Mouse (Mus musculus): ENCODE results near the gene Smarcd3. TPM values are rescaled to one million over a fixed set of nuclear protein-coding genes. Genes with fewer than 3 reads are reported as not detected.

The Smarcd3 gene
- 10 to 100 TPM; 56.8 to 62.6 (median 60.6) TPM for total RNA-seq (2022)

DNA sequence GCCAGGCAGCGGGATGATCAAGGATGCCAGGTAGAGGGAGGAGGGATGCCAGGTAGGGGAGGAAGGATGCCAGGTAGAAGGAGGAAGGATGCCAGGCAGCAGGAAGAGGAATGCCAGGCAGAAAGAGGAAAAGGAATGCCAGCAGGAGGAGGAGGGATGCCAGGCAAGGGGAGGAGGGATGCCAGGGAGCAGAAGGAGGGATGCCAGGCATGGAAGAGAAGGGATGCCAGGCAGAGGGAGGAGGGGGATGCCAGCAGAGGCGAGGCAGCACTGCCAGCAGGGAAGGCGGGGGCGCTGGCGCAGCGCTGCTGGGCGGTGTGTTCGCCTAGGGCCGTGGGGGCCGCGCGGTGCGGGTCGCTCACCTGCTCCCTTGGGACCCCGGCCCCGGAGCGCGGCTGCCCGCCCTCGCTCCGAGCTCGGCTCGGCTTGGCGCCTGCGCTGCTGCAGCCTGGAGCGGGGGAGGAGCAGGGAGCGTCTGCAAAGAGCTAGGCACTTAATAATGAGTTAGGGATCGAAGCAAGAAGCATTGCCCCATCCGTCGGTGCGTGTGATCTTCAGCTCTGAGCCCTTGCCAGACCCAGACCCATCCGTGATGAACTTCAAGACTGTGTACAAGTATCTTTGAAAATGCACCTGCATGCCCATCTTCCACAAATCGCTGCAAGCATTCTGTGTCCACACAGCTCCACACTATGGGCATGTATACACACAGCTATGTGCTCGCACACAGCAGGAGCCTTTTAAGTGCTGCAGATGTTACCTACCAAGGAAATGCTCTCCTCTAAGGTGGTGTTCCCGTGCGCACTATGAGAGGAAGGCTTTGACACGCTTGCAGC lies at the start of gene Smarcd3:
Gene Smarcd3 (minus strand): TSS at position 426 of the 836 bp plus-strand sequence.
- no peak for DNase-seq (ENCODE audit: low spot score)

DNA sequence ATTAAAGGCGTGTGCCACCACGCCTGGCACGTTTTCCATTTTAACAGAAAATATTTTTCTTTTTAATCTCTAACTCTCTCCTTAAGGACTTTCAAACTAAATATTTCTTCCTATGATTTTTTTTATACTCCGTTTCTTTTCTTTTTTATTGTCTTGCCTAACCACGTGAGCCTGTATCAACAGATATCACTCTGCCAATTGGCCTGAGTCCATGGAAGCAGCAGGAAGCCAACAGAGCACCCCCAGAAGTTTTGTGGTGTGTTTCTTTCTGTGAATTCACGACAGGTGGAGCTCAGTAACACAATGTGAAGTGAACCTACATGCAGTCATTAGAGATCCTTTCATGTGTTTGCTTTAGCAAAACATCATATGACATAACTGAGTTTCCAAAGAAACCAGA lies 37.2 kb upstream of the Smarcd3 start:
- no peak for DNase-seq (ENCODE audit: low spot score)

DNA sequence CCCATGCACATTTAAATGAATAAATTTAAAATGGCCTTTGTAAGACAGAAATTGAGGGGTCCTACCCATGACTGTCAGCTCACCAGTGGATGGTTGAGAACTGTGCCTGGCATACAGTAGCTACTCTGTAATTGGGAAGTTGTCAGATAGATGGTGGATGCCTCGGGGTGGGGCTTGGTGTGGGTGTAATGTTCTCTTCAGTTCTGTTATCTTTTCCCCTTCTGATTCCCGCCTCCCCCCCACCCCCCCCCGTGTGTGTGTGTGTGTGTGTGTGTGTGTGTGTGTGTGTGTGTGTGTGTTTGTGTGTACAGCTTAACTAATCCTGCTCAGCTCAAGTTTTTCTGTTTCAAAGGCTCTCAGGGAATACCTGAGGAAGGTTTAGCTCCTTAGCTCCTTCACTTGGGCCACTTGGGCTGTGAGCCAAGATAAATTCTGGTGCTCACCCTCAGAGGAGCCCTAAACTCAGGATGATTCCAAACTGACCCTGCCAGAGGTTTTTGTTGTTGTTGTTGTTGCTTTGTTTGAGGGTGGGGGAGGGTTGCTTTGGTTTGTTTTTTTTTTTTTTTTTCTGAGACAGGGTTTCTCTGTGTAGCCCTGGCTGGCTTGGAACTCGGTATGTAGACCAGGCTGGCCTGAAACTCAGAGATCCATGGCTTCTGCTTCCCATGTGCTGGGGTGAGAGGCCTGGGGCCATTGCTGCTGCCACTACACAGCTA lies 35.7 kb upstream of the Smarcd3 start:
- DNase-seq (ENCODE audit: low spot score) = no peak

DNA sequence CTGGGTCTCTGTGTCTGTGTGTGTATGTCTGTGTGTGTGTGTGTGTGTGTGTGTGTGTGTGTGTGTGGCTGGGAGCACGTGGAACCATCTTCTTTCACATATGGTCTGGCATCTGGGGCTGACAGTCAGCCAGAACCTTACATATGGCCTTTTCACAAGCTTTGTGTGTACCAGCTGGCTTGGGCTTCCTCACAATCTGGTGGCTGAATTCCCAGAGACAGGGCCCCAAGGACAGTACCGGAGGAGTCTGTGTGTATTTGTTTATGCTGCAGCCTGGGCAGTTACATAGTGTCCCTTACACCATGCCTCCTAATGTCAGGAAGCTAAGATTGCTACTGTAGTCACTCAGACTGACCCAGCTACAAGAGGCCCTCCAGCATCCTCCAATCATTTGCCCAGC lies 32.9 kb upstream of the Smarcd3 start:
- DNase-seq (ENCODE audit: low spot score) = no peak

DNA sequence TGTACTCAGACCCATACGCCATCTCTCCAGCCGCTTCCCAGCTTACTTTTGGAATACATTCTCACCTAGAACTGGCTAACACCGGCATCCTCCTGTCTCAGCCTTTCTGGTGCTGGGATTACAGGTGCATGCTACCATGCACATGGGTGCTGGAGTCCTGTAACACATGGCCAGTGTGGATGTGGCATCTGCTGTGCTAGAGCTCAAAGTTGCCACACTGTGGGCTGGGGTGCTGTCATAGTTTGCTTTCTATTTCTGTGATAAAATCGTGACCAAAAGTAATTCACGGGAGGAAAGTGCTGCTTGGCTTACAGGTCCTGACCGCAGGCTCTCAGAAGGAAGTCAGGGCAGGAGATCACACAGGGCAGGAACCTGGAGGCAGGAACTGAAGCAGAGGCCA lies 30.3 kb upstream of the Smarcd3 start:
- DNase-seq (ENCODE audit: low spot score) = no peak

DNA sequence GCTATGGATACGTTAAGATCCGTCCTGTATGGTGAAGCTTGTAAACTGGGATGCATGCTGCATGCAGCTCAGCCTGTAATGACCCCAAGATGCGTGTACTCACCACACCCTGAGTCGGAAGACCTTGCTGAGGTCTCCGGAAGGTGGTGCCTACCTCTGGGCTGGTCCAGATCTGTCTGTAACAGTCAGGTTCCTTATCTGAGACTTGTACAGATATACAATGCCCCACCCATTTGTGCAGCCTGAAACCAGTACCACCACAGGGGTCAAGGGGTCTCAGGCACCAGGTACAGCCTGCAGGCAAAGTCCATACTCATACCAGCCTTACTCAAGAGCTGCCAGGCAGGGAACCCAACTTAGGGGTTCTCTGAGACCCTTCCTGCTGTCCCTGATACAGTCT lies 28.6 kb upstream of the Smarcd3 start:
- DNase-seq (ENCODE audit: low spot score) = no peak

DNA sequence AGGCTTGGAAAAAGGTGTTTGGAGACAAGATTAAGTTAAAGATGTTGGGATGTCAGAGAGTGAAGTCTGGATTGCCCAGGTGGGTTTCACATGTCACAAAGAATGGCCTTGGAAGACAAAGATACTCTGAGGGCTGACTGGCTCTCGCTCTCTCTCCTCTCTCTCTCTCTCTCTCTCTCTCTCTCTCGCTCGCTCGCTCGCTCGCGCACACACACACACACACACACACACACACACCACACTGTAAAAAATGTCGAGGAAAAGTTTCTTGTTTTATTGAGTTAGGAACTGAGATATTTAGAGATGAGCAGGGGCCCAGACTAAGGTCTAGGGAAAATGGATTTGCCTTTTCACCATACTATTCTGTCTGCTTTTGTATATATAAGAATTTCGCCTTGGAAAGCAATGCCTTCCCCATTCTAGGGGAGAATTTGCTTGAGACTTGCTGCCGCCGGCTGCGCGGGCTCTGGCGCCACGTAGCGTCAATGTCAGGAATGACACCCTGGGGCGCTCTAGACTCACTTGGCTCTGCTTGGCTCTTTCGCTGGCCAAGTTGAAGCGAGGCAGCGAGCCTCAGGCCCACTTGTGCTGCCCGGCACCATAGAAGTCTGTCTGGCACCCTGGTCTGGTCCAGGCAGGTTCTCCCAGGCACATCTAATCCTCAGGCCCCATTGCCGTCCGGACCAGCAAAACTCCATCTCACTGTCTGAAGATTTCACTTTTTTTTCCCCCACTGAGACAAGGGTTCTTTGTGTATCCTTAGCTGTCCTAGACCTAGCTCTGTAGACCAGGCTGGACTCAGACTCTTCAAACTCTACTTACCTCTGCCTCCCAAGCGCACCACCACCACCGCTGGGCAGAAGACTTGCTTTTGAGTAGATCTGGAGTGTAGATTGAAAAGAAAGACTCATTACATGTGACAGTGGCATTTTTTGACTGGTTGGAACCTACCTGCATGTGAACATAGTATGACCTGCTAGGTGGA lies 27.8 kb upstream of the Smarcd3 start:
- DNase-seq (ENCODE audit: low spot score) = peak; percentile 80

DNA sequence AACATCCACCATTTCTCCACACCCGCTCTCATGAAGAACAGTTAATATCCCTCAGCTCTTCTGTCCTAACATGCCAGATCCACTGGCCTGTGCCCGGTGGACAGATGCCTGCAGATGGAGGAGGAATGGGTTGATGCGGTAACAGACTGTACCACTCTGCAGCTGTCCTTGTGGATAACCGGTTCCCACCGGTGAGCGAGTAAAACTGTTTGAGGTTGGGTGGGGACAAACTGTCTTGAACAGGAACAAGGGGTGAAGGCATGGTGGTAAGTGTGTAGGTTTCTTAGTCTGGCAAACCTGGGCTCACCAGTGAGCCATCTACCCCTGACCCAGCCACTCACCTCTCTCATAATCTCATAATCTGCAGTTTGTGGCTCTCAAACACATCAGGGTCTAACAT lies 27.1 kb upstream of the Smarcd3 start:
- no peak for DNase-seq (ENCODE audit: low spot score)

DNA sequence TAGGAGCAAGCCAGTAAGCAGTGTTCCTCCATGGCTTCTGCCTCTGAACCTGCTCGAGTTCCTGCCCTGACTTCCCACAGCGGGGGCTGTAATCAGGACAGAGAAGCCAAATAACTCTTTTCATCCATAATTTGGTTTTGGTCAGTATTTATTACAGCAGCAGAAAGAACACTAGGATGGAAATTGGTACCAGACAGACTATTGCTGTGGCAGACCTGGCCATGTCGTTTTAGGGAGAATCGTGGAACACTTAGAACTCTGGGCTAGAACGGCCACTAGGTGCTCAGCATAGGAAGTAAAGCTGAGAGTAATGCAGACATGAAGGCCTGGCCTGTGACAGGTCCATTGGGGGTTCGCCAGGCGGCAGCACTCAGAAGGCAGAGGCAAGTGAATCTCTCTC lies 25.5 kb upstream of the Smarcd3 start:
- no peak for DNase-seq (ENCODE audit: low spot score)

DNA sequence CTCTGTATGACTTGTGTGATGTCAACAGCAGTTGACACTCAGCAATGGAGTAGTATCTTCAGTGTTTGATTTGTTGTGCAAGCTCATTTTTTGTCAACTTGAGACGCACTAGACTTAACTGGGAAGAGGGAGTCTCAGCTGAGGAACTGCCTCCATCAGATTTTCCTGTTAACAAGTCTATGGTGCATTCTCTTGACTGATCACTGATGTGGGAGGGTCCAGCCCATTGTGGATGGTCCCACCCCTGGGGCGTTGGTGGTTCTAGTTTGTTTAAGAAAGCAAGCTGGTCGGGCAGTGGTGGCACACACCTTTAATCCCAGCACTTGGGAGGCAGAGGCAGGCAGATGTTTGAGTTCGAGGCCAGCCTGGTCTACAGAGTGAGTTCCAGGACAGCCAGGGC lies 25.0 kb upstream of the Smarcd3 start:
- DNase-seq (ENCODE audit: low spot score) = no peak

DNA sequence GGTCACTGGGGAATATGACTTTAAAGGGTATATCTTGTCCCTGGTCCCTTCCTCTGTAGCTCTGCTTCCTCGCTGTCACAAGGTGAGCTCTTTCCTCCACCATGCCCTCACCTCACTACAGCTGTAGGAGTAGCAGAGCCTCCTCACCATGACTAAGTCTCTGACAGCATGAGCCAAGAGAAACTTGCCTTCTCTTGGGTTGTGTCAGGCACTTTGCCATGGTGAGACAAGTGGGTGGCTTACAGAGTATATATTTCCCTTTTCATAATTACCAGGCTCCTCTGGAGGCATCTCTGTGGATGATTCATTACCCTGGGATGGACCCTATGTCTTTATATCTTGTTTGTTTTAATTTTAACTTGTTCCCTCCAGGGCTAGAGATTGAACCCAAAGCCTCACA lies 21.2 kb upstream of the Smarcd3 start:
- DNase-seq (ENCODE audit: low spot score) = no peak

DNA sequence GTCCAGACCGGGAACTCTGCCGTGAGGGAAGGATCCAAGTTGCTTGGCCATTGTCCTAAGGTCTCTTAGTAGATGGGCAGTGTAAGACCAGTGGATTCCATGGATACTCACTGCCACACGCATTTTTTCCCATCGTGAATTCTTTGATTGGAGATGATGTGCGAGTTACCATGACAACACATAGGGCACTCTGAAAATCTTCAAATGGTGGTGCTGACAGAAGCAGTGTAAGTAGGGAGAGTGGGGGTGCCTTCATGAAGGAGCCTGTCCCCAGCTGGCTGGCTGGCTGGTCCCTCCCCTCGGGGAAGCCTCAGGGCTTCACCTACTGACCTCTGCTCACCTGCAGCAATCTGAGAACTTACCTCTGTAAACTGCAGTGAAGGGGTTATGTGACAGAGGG lies 14.9 kb upstream of the Smarcd3 start:
- DNase-seq (ENCODE audit: low spot score) = no peak

DNA sequence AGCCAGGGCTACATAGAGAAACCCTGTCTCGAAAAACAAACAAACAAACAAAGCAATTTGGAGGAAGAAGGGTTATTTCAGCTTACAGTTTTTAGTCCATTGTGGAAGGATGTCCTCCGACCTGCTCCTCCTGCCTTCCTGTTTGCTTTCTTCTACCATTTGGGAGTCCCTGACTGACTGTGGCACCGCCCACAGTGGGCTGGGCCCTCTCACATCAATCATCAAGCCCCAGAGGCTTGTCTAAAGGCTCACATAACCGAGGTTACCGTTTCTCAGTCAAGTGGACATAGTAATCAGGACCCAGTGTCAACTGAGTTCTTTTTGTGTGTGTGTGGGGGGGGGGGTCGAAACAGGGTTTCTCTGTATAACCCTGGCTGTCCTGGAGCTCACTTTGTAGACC lies 13.9 kb upstream of the Smarcd3 start:
- DNase-seq (ENCODE audit: low spot score) = no peak

DNA sequence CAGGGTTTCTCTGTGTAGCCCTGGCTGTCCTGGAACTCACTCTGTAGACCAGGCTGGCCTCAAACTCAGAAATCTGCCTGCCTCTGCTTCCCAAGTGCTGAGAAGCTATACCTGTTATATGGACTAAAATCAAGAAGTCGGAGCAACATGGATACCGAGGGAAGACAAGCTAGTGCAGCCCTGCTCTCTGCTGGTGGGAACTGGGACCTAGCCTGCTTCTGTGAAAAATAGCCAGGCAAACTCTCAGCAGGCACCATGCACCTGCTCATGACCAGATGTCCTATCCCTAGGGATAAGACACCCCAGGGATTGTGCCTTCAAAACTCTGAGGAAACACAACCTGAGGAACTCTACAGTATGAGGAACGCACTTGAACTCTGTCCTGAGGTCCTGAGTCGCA lies 12.8 kb upstream of the Smarcd3 start:
- DNase-seq (ENCODE audit: low spot score) = no peak

DNA sequence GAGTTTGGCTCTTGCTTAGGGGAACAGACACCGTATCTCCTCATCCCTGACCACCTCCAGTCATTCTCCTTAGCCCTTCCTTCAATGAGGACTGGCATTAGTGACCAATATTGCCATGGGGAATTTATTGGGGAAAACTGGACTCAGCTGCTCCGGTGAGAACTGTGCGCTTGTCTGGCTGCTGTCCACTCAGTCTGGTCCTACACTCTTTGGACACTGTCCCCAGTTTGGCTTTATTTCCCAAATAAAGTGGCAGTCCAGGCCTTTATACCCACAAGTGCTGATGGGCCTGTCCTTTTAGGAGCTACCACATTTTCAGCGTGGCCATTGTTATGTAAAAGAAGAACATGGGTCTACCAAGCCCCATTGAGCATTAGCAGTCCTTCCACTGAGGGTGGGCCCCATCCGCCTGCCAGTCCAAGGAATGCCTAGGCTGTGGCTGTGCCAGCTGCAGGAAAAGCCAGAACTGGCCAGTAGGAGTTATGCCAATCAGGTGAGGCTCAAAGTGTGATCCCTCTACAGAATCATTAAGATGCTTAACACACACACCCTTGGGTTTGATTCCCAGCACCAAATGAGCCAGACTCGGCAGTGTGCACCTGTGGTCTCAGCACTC lies 11.4 kb upstream of the Smarcd3 start:
- no peak for DNase-seq (ENCODE audit: low spot score)

DNA sequence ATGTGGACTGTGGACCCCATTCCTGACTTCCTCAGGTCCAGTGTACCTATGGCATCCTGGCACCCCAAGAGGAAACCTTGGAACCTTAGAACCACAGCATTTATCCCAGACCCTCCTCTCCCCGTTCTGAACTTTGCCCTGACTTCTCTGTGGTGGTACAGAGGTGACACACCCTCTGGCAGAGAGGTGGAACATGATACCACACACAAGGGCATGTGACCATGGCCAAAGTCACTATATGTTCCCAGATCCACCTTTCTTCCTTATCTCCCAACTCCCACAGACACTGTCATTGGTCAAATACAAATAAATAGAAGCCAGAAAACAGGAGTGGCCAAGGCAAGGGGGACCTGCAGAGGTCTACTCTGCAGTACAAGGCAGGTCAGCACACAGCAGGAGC lies 10.9 kb upstream of the Smarcd3 start:
- DNase-seq (ENCODE audit: low spot score) = no peak

DNA sequence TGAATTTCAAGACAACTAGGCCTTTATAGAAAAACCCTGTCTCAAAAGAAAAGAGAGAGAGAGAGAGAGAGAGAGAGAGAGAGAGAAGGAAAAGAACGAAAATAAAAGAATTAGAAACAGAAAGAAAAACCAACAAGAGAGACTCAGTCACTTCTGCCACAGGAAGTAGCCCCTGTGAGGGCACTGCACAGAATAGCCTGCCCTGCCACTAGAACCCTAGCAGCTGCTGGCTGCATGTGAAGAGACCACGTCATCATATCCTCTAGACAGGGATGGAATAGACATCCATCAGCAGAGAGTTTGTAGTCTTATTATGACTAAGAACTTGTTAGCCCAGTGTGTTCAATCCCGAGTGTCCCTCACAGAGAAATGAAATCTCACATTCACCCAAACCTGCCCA lies 5.5 kb upstream of the Smarcd3 start:
- no peak for DNase-seq (ENCODE audit: low spot score)

DNA sequence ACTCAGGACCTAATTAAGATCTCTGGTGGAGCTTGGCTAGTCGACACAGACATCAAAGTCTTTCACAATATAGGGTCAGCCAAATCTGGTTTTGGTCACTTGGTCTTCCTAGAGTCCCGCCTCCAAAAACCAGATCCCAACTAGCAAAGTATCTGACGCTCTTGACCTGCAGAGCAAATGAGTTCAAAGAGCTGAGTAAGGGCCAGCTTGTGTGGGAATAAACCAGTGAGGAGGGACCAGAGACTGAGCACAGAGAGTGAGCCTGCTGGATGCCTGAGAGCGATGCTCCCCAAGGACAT lies 560 bp upstream of the Smarcd3 start:
- no peak for DNase-seq (ENCODE audit: low spot score)

DNA sequence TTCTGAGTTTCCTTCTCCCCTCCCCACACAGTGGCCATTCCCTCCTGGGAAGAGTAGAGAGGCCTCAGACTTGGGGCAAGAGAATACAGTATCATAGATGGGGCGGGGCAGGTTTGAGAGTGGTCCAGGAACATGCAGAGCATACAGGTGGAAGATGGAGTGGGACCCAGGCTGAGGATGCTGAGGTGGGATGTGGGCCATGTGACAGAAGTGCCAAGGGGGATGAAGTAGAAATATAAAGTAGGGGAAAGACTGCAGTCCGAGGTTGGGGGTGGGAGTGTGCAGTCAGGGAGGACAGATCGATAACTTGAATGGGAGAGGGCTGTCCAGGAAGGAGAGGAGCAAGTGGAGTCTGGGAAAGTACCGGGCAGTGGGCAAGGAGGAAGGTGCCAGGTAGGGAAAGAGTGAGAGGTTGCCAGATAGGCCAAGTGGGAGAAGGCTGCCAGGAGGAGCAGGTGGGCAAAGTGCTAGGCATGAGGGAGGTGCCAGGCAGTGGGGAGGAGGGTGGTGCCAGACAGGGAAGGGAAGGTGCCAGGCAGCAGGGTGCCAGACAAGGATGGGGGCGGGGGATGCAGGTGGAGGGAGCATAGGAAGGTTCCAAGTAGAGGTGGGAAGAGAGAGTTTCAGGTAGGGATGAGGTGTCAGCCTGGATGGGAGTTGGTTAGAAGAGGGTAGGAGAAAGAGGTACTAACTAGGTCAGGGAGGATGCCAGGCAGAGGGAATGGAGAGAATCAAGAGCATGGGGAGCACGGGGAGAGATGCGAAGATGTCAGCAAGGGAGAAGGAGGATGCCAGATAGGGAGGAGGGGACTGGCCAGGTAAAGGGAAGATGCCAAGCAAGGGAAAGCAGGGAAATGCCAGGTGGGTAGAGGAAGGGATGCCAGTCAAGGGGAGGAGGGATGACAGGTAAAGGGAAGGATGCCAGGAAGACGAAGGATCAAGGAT lies 898 bp downstream of the Smarcd3 start:
- DNase-seq (ENCODE audit: low spot score) = no peak

DNA sequence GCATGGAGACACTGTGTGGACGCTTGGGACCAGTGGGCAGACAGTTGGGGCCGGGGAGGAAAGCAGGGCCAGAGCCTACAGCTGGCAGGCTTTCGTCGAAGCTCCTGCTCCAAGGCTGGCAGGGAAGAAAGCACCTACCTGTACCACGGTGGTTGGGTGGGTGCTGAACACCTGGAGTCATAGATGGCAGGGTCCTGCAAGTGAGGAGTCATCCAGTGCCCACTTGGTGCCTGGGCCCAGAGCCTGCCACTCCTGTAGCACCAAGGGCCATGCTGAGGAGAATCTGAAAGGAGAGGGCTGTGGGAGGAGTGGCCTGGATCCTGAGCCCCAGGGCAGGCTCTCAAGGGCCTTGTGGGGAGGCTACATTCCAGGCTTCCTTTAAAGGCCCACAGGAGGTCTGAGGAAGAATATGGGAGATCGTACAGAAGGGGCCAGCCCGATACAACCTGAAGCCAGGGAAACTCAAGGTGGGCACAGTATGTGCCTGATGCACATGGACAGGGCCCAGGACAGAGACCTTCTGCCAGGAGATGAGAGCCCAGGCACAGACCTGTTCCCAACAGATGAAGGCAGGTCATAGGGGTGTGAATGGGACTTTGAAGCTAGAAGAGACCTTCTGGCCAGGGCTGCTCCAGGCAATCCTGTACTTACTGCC lies 1.7 kb downstream of the Smarcd3 start:
- DNase-seq (ENCODE audit: low spot score) = no peak
